In genomic region chr15:78036586-78036985, GRCm38 (mm10) we compare ENCODE assay signal across 21 mouse cellular contexts.
DNase-seq lines count a peak whose midpoint lies in the region; ATAC-seq and TF ChIP-seq lines count a peak whose summit lies in the region.
"Had no signal": no experiment of that assay in that cellular context is flagged by ENCODE, and none has a peak within 500 bp of the region (broad histone marks: within the 10 kb centered on the region; RNA-seq: fewer than 3 reads in every experiment).

No protein-coding gene starts in this region.

- no peaks in the 10 kb centered on the region for H3K36me3 ChIP-seq in hindbrain, embryonic 15.5 days
- no peaks in the 10 kb centered on the region for H3K36me3 ChIP-seq in hindbrain, embryonic 12.5 days
- H3K36me3 ChIP-seq in thymus, adult 2 months (ENCODE audit: control insufficient read depth, insufficient read depth, low read length): no peaks in the 10 kb centered on the region
- no peaks in the 10 kb centered on the region for H3K36me3 ChIP-seq in liver, postnatal 0 days (replicated peaks; ENCODE audit: insufficient read depth, low read length)
- H3K36me3 ChIP-seq: embryonic facial prominence, embryonic 12.5 days; limb, embryonic 12.5 days had no signal

- no peak for TF ChIP-seq POLR2A in thymus, adult 2 months (IDR thresholded peaks at IDR 0.05; ENCODE audit: control insufficient read depth, extremely low read depth, insufficient read depth, low read length, poor library complexity)

- H3K4me3 ChIP-seq in hindbrain, embryonic 15.5 days: no peak overlapping the region
- H3K4me3 ChIP-seq in hindbrain, embryonic 12.5 days: no peak overlapping the region
- H3K4me3 ChIP-seq in thymus, adult 2 months (ENCODE audit: control insufficient read depth, insufficient read depth, low read length): no peak overlapping the region
- no peak overlapping the region for H3K4me3 ChIP-seq in liver, postnatal 0 days (ENCODE audit: low read depth, low read length)
- H3K4me3 ChIP-seq: embryonic facial prominence, embryonic 12.5 days; limb, embryonic 12.5 days had no signal

- no peaks in the 10 kb centered on the region for H3K9me3 ChIP-seq in hindbrain, embryonic 15.5 days
- H3K9me3 ChIP-seq in hindbrain, embryonic 12.5 days (replicated peaks): no peaks in the 10 kb centered on the region
- H3K9me3 ChIP-seq in liver, postnatal 0 days (ENCODE audit: low read length): no peaks in the 10 kb centered on the region
- H3K9me3 ChIP-seq: embryonic facial prominence, embryonic 12.5 days; limb, embryonic 12.5 days had no signal

- no peaks in the 10 kb centered on the region for H3K4me1 ChIP-seq in hindbrain, embryonic 15.5 days (replicated peaks)
- no peaks in the 10 kb centered on the region for H3K4me1 ChIP-seq in hindbrain, embryonic 12.5 days
- no peaks in the 10 kb centered on the region for H3K4me1 ChIP-seq in thymus, adult 2 months (replicated peaks; ENCODE audit: control insufficient read depth, insufficient read depth, low read length)
- H3K4me1 ChIP-seq in liver, postnatal 0 days (ENCODE audit: insufficient read depth): no peaks in the 10 kb centered on the region
- H3K4me1 ChIP-seq: embryonic facial prominence, embryonic 12.5 days; limb, embryonic 12.5 days had no signal

- H3K4me2 ChIP-seq in hindbrain, embryonic 15.5 days: no peak overlapping the region
- H3K4me2 ChIP-seq in hindbrain, embryonic 12.5 days (replicated peaks): no peak overlapping the region
- no peak overlapping the region for H3K4me2 ChIP-seq in liver, postnatal 0 days (ENCODE audit: low read depth, low read length)
- H3K4me2 ChIP-seq: embryonic facial prominence, embryonic 12.5 days; heart, embryonic 11.5 days; limb, embryonic 12.5 days; liver, embryonic 11.5 days; midbrain, embryonic 11.5 days had no signal

- peak; percentile 49 for ATAC-seq in hindbrain, embryonic 15.5 days (ENCODE audit: low FRiP score, low read depth)
- no peak for ATAC-seq in hindbrain, embryonic 12.5 days (ENCODE audit: low FRiP score)
- no peak for ATAC-seq in liver, postnatal 0 days
- ATAC-seq: Patski had no signal

- no peak for TF ChIP-seq CTCF in thymus, adult 2 months (IDR thresholded peaks at IDR 0.05; ENCODE audit: borderline replicate concordance, control insufficient read depth, extremely low read depth, insufficient read depth, low read length, poor library complexity)
- no peak for TF ChIP-seq CTCF in liver, postnatal 0 days (IDR thresholded peaks at IDR 0.05; ENCODE audit: low read depth)

- DNase-seq in brain, adult 2 months (ENCODE audit: low read depth, low spot score): peak; percentile 95
- peak; percentile 93 for DNase-seq in cerebellum, adult 11 months
- peak; percentile 96 for DNase-seq in cerebellum, adult 9-11 months
- no peak for DNase-seq in kidney, adult 9 months
- no peak for DNase-seq in thymus, adult 2 months
- no peak for DNase-seq in liver, postnatal 0 days
- DNase-seq: heart, adult 11 months; kidney, adult 8-10 months; kidney, postnatal 14 days; lung, adult 18-20 months; lung, postnatal 14 days; right cerebral cortex, postnatal 25 days; spleen, adult 18-20 months had no signal

- no peaks in the 10 kb centered on the region for H3K27me3 ChIP-seq in hindbrain, embryonic 15.5 days
- no peaks in the 10 kb centered on the region for H3K27me3 ChIP-seq in hindbrain, embryonic 12.5 days
- no peaks in the 10 kb centered on the region for H3K27me3 ChIP-seq in thymus, adult 2 months (ENCODE audit: control insufficient read depth, insufficient read depth, low read length)
- no peaks in the 10 kb centered on the region for H3K27me3 ChIP-seq in liver, postnatal 0 days (ENCODE audit: insufficient read depth, low read length)
- H3K27me3 ChIP-seq: embryonic facial prominence, embryonic 12.5 days; limb, embryonic 12.5 days had no signal

- no peak overlapping the region for H3K27ac ChIP-seq in hindbrain, embryonic 15.5 days (replicated peaks)
- no peak overlapping the region for H3K27ac ChIP-seq in hindbrain, embryonic 12.5 days
- no peak overlapping the region for H3K27ac ChIP-seq in thymus, adult 2 months (ENCODE audit: control insufficient read depth, insufficient read depth, low read length)
- no peak overlapping the region for H3K27ac ChIP-seq in liver, postnatal 0 days (ENCODE audit: low read depth)
- H3K27ac ChIP-seq: embryonic facial prominence, embryonic 12.5 days; limb, embryonic 12.5 days had no signal

- TF ChIP-seq EP300 in liver, postnatal 0 days (IDR thresholded peaks at IDR 0.05; ENCODE audit: low read depth): no peak

- WGBS in hindbrain, embryonic 15.5 days: 49% methylated on average over 2 of the region's 2 CpGs
- WGBS in hindbrain, embryonic 12.5 days: 62% methylated on average over 2 of the region's 2 CpGs
- WGBS in thymus, adult 2 months: 58% methylated on average over 2 of the region's 2 CpGs
- WGBS in liver, postnatal 0 days (ENCODE audit: insufficient replicate concordance): 57% methylated on average over 2 of the region's 2 CpGs

- H3K9ac ChIP-seq in hindbrain, embryonic 15.5 days: no peak overlapping the region
- no peak overlapping the region for H3K9ac ChIP-seq in hindbrain, embryonic 12.5 days
- H3K9ac ChIP-seq in liver, postnatal 0 days (replicated peaks): no peak overlapping the region
- H3K9ac ChIP-seq: embryonic facial prominence, embryonic 12.5 days; limb, embryonic 12.5 days had no signal

Comparison
In these comparisons a context has a peak if more than half of its experiments do, and no peak if none do; other contexts are left out.
1. DNase-seq: peak in brain, adult 2 months (single experiment), cerebellum, adult 11 months (single experiment) and cerebellum, adult 9-11 months (single experiment); none in kidney, adult 9 months (single experiment), thymus, adult 2 months (single experiment) and liver, postnatal 0 days (single experiment).